Comparison of ENCODE assay signal across 13 mouse cellular contexts in genomic region chr3:109178705-109179104, GRCm38 (mm10). TPM values are rescaled to one million over a fixed set of nuclear protein-coding genes. Genes with fewer than 3 reads are reported as not detected.
DNase-seq lines count a peak whose midpoint lies in the region; ATAC-seq lines count a peak whose summit lies in the region.
"Had no signal": no experiment of that assay in that cellular context is flagged by ENCODE, and none has a peak within 500 bp of the region (broad histone marks: within the 10 kb centered on the region; RNA-seq: fewer than 3 reads in every experiment).

No protein-coding gene starts in this region.

- H3K9ac ChIP-seq in hindbrain, embryonic 16.5 days (ENCODE audit: low read depth, low read length) = no peak overlapping the region
- no peak overlapping the region for H3K9ac ChIP-seq in hindbrain, embryonic 12.5 days
- H3K9ac ChIP-seq in forebrain, embryonic 15.5 days (replicated peaks) = no peak overlapping the region
- H3K9ac ChIP-seq: heart, embryonic 12.5 days; liver, embryonic 12.5 days; neural tube, embryonic 12.5 days had no signal

- H3K4me2 ChIP-seq in hindbrain, embryonic 16.5 days (ENCODE audit: low read length) = no peak overlapping the region
- no peak overlapping the region for H3K4me2 ChIP-seq in hindbrain, embryonic 12.5 days (replicated peaks)
- H3K4me2 ChIP-seq in forebrain, embryonic 15.5 days (replicated peaks) = no peak overlapping the region
- H3K4me2 ChIP-seq: heart, embryonic 12.5 days; liver, embryonic 12.5 days; neural tube, embryonic 12.5 days had no signal

- H3K4me1 ChIP-seq in hindbrain, embryonic 16.5 days (ENCODE audit: control insufficient read depth, insufficient read depth, low read depth, low read length) = no peaks in the 10 kb centered on the region
- no peaks in the 10 kb centered on the region for H3K4me1 ChIP-seq in hindbrain, embryonic 12.5 days
- no peaks in the 10 kb centered on the region; the same call in 1 of the 2 replicates for H3K4me1 ChIP-seq in forebrain, embryonic 15.5 days
- H3K4me1 ChIP-seq: liver, embryonic 12.5 days; neural tube, embryonic 12.5 days had no signal

- no peak overlapping the region for H3K4me3 ChIP-seq in hindbrain, embryonic 16.5 days (ENCODE audit: low read length)
- H3K4me3 ChIP-seq in hindbrain, embryonic 12.5 days = no peak overlapping the region
- no peak overlapping the region for H3K4me3 ChIP-seq in forebrain, embryonic 15.5 days
- H3K4me3 ChIP-seq: heart, embryonic 12.5 days; liver, embryonic 12.5 days; neural tube, embryonic 12.5 days had no signal

- H3K27ac ChIP-seq in hindbrain, embryonic 16.5 days (ENCODE audit: low read depth, low read length) = no peak overlapping the region
- no peak overlapping the region for H3K27ac ChIP-seq in hindbrain, embryonic 12.5 days
- 0 out of 2 replicates have a peak overlapping the region, but pooled peaks have one; percentile 21 for H3K27ac ChIP-seq in forebrain, embryonic 15.5 days (replicated peaks)
- H3K27ac ChIP-seq: liver, embryonic 12.5 days; macrophage; neural tube, embryonic 12.5 days had no signal

- DNase-seq in 3134 (ENCODE audit: extremely low read depth, insufficient read length, low spot score) = peak; percentile 67
- peak; percentile 79 for DNase-seq in 3T3-L1 (ENCODE audit: low read depth, low spot score)
- no peak for DNase-seq in adrenal gland, postnatal 14 days
- DNase-seq in neural tube, embryonic 10.5 days (ENCODE audit: extremely low spot score, low spot score) = no peak
- DNase-seq: cerebellum, adult 8-10 months; retina, postnatal 1 day had no signal

- WGBS in hindbrain, embryonic 16.5 days = 36% methylated on average over 6 of the region's 6 CpGs
- 41% methylated on average over 6 of the region's 6 CpGs for WGBS in hindbrain, embryonic 12.5 days
- WGBS in forebrain, embryonic 15.5 days = 41% methylated on average over 6 of the region's 6 CpGs

- no peaks in the 10 kb centered on the region for H3K36me3 ChIP-seq in hindbrain, embryonic 16.5 days (ENCODE audit: control insufficient read depth, insufficient read depth, low read length)
- no peaks in the 10 kb centered on the region for H3K36me3 ChIP-seq in hindbrain, embryonic 12.5 days
- H3K36me3 ChIP-seq in forebrain, embryonic 15.5 days = no peaks in the 10 kb centered on the region
- H3K36me3 ChIP-seq: heart, embryonic 12.5 days; liver, embryonic 12.5 days; neural tube, embryonic 12.5 days had no signal

- H3K9me3 ChIP-seq in hindbrain, embryonic 16.5 days (ENCODE audit: control insufficient read depth, low read length) = no peaks in the 10 kb centered on the region
- no peaks in the 10 kb centered on the region for H3K9me3 ChIP-seq in hindbrain, embryonic 12.5 days (replicated peaks)
- no peaks in the 10 kb centered on the region for H3K9me3 ChIP-seq in forebrain, embryonic 15.5 days
- H3K9me3 ChIP-seq: heart, embryonic 12.5 days; liver, embryonic 12.5 days; neural tube, embryonic 12.5 days had no signal

- ATAC-seq in hindbrain, embryonic 16.5 days = peak; percentile 44; the same call in 1 of the 2 replicates
- ATAC-seq in hindbrain, embryonic 12.5 days (ENCODE audit: low FRiP score) = no peak
- peak; percentile 33; the same call in 1 of the 2 replicates for ATAC-seq in forebrain, embryonic 15.5 days (replicated peaks)
- ATAC-seq: liver, embryonic 12.5 days had no signal

- H3K27me3 ChIP-seq in hindbrain, embryonic 16.5 days (replicated peaks; ENCODE audit: control insufficient read depth, insufficient read depth, low read length) = no peaks in the 10 kb centered on the region
- H3K27me3 ChIP-seq in hindbrain, embryonic 12.5 days = no peaks in the 10 kb centered on the region
- H3K27me3 ChIP-seq in forebrain, embryonic 15.5 days = no peaks in the 10 kb centered on the region
- H3K27me3 ChIP-seq: heart, embryonic 12.5 days; liver, embryonic 12.5 days; neural tube, embryonic 12.5 days had no signal

RNA-seq across cellular contexts. Expression of gene Slc25a24, which starts 55.8 kb away (rescaled TPM):
- 3.6 and 5.7 TPM in 2 replicates for polyA plus RNA-seq in hindbrain, embryonic 16.5 days (2015; fragmentation: Nextera tagmentation; extraction: Ambion mirVana)
- polyA plus RNA-seq in hindbrain, embryonic 12.5 days (2016; fragmentation: Nextera tagmentation; extraction: Ambion mirVana) = 30.0 and 35.3 TPM in 2 replicates
- 4.1 TPM in 2 replicates for polyA plus RNA-seq in forebrain, embryonic 15.5 days (2015; fragmentation: Nextera tagmentation; extraction: Ambion mirVana)
- 41.6 and 44.3 TPM in 2 replicates for total RNA-seq in adrenal gland, postnatal 14 days (2021)

Comparison
In these comparisons a context has a peak if more than half of its experiments do, and no peak if none do; other contexts are left out.
1. DNase-seq: peak in 3134 (single experiment) and 3T3-L1 (single experiment); none in adrenal gland, postnatal 14 days (single experiment) and neural tube, embryonic 10.5 days (single experiment).